Mouse (Mus musculus) embryonic fibroblast, embryonic 13.5 days (primary cell): Measurements from ENCODE around the gene Dnaic1.

Experiments used
- CTCF ChIP-seq: IDR thresholded peaks from 2 replicates; pipeline ENCODE4 v1.5.1; 2011; ENCODE audit warnings: mild to moderate bottlenecking, control low read depth, low read length, moderate library complexity, borderline replicate concordance; ENCODE audit not compliant: insufficient read depth
- POLR2A ChIP-seq: IDR thresholded peaks from 2 replicates; pipeline ENCODE4 v1.6.1; 2011; ENCODE audit warnings: low read depth, mild to moderate bottlenecking, control low read depth, low read length, moderate library complexity

GRCm38 (mm10) chr4:41671963-41672480, 102.4 kb downstream of the Dnaic1 start:
- TF ChIP-seq CTCF (no peak), POLR2A (no peak)
